Mouse (Mus musculus): ENCODE measurements around the gene Nr3c2. TPM values are rescaled to one million over a fixed set of nuclear protein-coding genes. Genes with fewer than 3 reads are reported as not detected.

Gene Nr3c2
- polyA plus RNA-seq, 1 experiment from 2014 or later = 2.9 TPM

GRCm38 (mm10) chr8:77114769-77115168 is 215.5 kb downstream of the Nr3c2 start:
- Histone ChIP-seq H3K36me3 (ENCODE audit: control insufficient read depth, insufficient read depth, low read length) (no peaks in the 10 kb centered on the region), H3K27me3 (replicated peaks; ENCODE audit: control insufficient read depth, insufficient read depth, low read length) (no peaks in the 10 kb centered on the region), H3K4me3 (ENCODE audit: low read depth, low read length) (no peak overlapping the region), H3K4me2 (ENCODE audit: low read length) (no peak overlapping the region), H3K9me3 (ENCODE audit: control insufficient read depth, low read length) (no peaks in the 10 kb centered on the region), H3K9ac (ENCODE audit: low read length) (no peak overlapping the region), H3K4me1 (replicated peaks; ENCODE audit: control insufficient read depth, insufficient read depth, low read length) (no peaks in the 10 kb centered on the region), H3K27ac (ENCODE audit: low read depth) (no peak overlapping the region)
- 85% methylated on average over 10 of the region's 10 CpGs for WGBS
- ATAC-seq (replicated peaks; ENCODE audit: low FRiP score, low TSS enrichment, low read depth) (no peak), DNase-seq (ENCODE audit: low spot score) (no peak)

DNA sequence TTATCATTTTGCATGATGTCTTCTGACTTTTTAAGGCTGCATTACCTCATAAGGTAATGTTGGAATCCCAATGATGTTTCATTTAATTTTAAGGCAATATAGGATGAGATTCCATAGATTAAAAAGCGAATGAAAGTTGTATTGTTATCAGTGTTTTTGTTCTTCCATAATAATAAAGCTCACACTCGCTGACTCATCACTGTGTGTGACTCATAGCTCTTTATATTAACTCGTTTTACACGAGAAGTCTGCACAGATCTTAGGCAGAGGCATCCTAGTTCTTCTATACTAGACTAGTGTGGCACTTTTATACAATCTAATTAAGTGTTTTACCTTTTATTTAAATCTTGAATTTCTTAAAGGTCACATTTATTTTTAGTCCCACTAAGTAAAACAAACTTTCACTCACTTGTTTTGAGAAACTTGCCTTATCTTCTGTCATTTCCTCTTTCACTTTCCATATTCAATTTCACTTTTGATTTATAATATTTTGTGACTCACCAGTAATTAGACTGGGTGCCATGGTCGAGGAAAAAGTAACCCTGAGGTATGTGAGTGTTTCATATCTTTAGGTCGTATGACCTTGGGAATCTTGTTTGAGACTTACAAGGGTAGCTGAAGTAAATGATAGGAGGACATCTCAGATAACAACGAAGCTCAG is 217.3 kb downstream of the Nr3c2 start:
- H3K9me3 ChIP-seq (ENCODE audit: control insufficient read depth, low read length) = no peaks in the 10 kb centered on the region

DNA sequence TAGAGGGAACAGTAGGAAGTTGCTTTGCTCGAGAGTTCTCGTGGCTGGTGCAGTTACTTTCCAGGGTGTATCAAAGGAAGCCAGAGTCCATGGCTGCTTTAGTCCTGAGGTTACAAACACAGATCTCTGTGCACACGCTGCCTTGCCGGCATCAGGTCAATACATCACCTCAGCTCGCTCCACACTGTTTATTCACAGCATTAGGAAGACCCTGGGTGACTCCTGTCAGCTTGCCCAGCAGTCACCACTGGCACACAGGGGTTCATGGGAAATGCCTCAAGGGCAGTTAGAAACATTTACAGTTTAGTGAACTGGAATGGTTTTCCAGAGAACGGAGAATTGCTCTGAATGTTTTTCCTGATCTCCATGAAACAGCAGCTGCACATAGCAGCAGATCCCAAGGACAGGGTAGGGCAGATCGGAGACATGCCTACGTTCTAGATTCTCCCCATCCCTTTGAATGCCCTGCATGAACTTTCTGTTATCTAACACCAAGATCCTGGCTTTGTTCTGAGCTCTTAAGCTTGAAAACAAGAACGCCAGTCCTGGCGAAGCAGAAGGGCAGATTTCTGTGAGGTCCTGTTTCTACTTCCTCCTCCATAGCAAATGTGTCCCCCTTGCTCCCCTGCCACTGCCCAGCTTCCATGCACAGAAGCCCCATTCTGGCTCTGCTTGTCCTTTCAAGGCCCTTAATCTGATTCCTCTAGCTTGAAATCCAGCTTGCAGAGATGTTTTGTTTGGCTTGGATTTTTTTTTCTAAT is 221.7 kb downstream of the Nr3c2 start:
- Histone ChIP-seq H3K4me2 (ENCODE audit: low read length) (no peak overlapping the region), H3K9ac (ENCODE audit: low read length) (no peak overlapping the region), H3K36me3 (ENCODE audit: control insufficient read depth, insufficient read depth, low read length) (no peaks in the 10 kb centered on the region), H3K4me3 (ENCODE audit: low read depth, low read length) (no peak overlapping the region), H3K27me3 (replicated peaks; ENCODE audit: control insufficient read depth, insufficient read depth, low read length) (no peaks in the 10 kb centered on the region), H3K9me3 (ENCODE audit: control insufficient read depth, low read length) (no peaks in the 10 kb centered on the region), H3K27ac (ENCODE audit: low read depth) (no peak overlapping the region), H3K4me1 (replicated peaks; ENCODE audit: control insufficient read depth, insufficient read depth, low read length) (0 out of 2 replicates have a peak, but pooled peaks cover 3% of the 10 kb centered on the region)
- 41% methylated on average over 10 of the region's 10 CpGs for WGBS
- ATAC-seq (replicated peaks; ENCODE audit: low FRiP score, low TSS enrichment, low read depth) = no peak
- no peak for DNase-seq (ENCODE audit: low spot score)

More for the DNA sequence above, 217.3 kb downstream of the Nr3c2 start:
- no peak overlapping the region for H3K4me2 ChIP-seq (ENCODE audit: low read length)
- DNase-seq (ENCODE audit: low spot score) = no peak
- H3K27me3 ChIP-seq (replicated peaks; ENCODE audit: control insufficient read depth, insufficient read depth, low read length) = no peaks in the 10 kb centered on the region
- H3K4me1 ChIP-seq (replicated peaks; ENCODE audit: control insufficient read depth, insufficient read depth, low read length) = 0 out of 2 replicates have a peak, but pooled peaks cover 3% of the 10 kb centered on the region
- WGBS = 67% methylated on average over 7 of the region's 7 CpGs
- H3K4me3 ChIP-seq (ENCODE audit: low read depth, low read length) = no peak overlapping the region
- no peak overlapping the region for H3K9ac ChIP-seq (ENCODE audit: low read length)
- no peak overlapping the region for H3K27ac ChIP-seq (ENCODE audit: low read depth)
- ATAC-seq (replicated peaks; ENCODE audit: low FRiP score, low TSS enrichment, low read depth) = no peak
- H3K36me3 ChIP-seq (ENCODE audit: control insufficient read depth, insufficient read depth, low read length) = no peaks in the 10 kb centered on the region

DNA sequence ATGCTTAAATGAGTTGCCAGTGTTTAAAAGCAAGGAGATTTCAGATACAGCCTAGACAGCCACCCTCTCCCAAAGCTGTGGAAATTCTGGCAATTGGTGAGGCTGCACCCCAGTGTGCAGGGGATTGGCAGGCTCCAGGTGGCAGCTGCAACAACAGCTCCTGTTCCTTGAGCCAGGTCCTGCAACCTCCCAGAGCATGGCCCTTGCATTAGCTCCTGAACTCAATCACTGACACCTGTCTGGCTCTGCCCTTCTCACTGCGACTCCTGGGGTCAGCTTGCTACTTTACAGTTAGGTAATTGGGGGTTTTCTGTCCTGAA is 222.3 kb downstream of the Nr3c2 start:
- Histone ChIP-seq H3K27ac (ENCODE audit: low read depth) (no peak overlapping the region), H3K4me2 (ENCODE audit: low read length) (no peak overlapping the region), H3K4me3 (ENCODE audit: low read depth, low read length) (no peak overlapping the region), H3K9me3 (ENCODE audit: control insufficient read depth, low read length) (no peaks in the 10 kb centered on the region), H3K36me3 (ENCODE audit: control insufficient read depth, insufficient read depth, low read length) (no peaks in the 10 kb centered on the region), H3K9ac (ENCODE audit: low read length) (no peak overlapping the region), H3K27me3 (replicated peaks; ENCODE audit: control insufficient read depth, insufficient read depth, low read length) (no peaks in the 10 kb centered on the region), H3K4me1 (replicated peaks; ENCODE audit: control insufficient read depth, insufficient read depth, low read length) (0 out of 2 replicates have a peak, but pooled peaks cover 3% of the 10 kb centered on the region)
- no peak for ATAC-seq (replicated peaks; ENCODE audit: low FRiP score, low TSS enrichment, low read depth)
- DNase-seq (ENCODE audit: low spot score) = no peak
- 56% methylated on average over 1 of the region's 1 CpGs for WGBS

GRCm38 (mm10) chr8:77122300-77122699 is 223.1 kb downstream of the Nr3c2 start:
- H3K4me2 ChIP-seq (ENCODE audit: low read length) = no peak overlapping the region
- ATAC-seq (replicated peaks; ENCODE audit: low FRiP score, low TSS enrichment, low read depth) (no peak), DNase-seq (ENCODE audit: low spot score) (no peak)
- no peaks in the 10 kb centered on the region for H3K9me3 ChIP-seq (ENCODE audit: control insufficient read depth, low read length)
- no peak overlapping the region for H3K4me3 ChIP-seq (ENCODE audit: low read depth, low read length)
- no peaks in the 10 kb centered on the region for H3K27me3 ChIP-seq (replicated peaks; ENCODE audit: control insufficient read depth, insufficient read depth, low read length)
- H3K36me3 ChIP-seq (ENCODE audit: control insufficient read depth, insufficient read depth, low read length) = no peaks in the 10 kb centered on the region
- WGBS = 64% methylated on average over 5 of the region's 5 CpGs
- 0 out of 2 replicates have a peak, but pooled peaks cover 3% of the 10 kb centered on the region for H3K4me1 ChIP-seq (replicated peaks; ENCODE audit: control insufficient read depth, insufficient read depth, low read length)
- no peak overlapping the region for H3K27ac ChIP-seq (ENCODE audit: low read depth)
- no peak overlapping the region for H3K9ac ChIP-seq (ENCODE audit: low read length)

- no peak overlapping the region for H3K9ac ChIP-seq (ENCODE audit: low read length)
- H3K9me3 ChIP-seq (ENCODE audit: control insufficient read depth, low read length) = no peaks in the 10 kb centered on the region
- H3K4me2 ChIP-seq (ENCODE audit: low read length) = no peak overlapping the region
- WGBS = 89% methylated on average over 7 of the region's 7 CpGs
- no peaks in the 10 kb centered on the region for H3K27me3 ChIP-seq (replicated peaks; ENCODE audit: control insufficient read depth, insufficient read depth, low read length)
- no peaks in the 10 kb centered on the region for H3K36me3 ChIP-seq (ENCODE audit: control insufficient read depth, insufficient read depth, low read length)
- H3K4me1 ChIP-seq (replicated peaks; ENCODE audit: control insufficient read depth, insufficient read depth, low read length) = 0 out of 2 replicates have a peak, but pooled peaks cover 2% of the 10 kb centered on the region
- ATAC-seq (replicated peaks; ENCODE audit: low FRiP score, low TSS enrichment, low read depth) (no peak), DNase-seq (ENCODE audit: low spot score) (no peak)
- H3K27ac ChIP-seq (ENCODE audit: low read depth) = no peak overlapping the region
- H3K4me3 ChIP-seq (ENCODE audit: low read depth, low read length) = no peak overlapping the region
Observed at GRCm38 (mm10) chr8:77125777-77126176, 226.5 kb downstream of the Nr3c2 start.

DNA sequence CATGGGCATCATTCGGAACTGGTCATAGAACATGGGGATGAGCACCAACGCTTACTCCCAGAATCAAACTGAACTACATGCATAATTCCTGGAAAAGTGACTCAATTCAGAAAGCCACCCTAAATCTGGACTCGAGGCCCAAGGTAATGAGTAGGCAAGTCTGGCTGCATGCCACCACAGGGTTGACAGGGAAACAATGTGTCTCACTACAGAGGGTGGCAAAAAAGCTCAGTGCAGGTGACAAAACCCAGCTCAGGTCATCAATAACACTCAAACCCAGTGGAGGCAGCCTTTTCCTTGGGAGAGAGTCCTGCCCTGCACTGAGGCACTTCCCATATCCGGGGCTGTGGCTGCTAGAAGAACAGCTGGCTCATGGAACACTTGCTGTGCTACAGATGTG is 228.8 kb downstream of the Nr3c2 start:
- Histone ChIP-seq H3K4me1 (replicated peaks; ENCODE audit: control insufficient read depth, insufficient read depth, low read length) (no peaks in the 10 kb centered on the region), H3K36me3 (ENCODE audit: control insufficient read depth, insufficient read depth, low read length) (no peaks in the 10 kb centered on the region), H3K9me3 (ENCODE audit: control insufficient read depth, low read length) (no peaks in the 10 kb centered on the region), H3K27me3 (replicated peaks; ENCODE audit: control insufficient read depth, insufficient read depth, low read length) (no peaks in the 10 kb centered on the region), H3K4me2 (ENCODE audit: low read length) (no peak overlapping the region), H3K4me3 (ENCODE audit: low read depth, low read length) (no peak overlapping the region), H3K27ac (ENCODE audit: low read depth) (no peak overlapping the region), H3K9ac (ENCODE audit: low read length) (no peak overlapping the region)
- WGBS = 80% methylated on average over 4 of the region's 4 CpGs
- no peak for DNase-seq (ENCODE audit: low spot score)
- no peak for ATAC-seq (replicated peaks; ENCODE audit: low FRiP score, low TSS enrichment, low read depth)

GRCm38 (mm10) chr8:77132903-77133637 is 233.8 kb downstream of the Nr3c2 start:
- Histone ChIP-seq H3K9ac (ENCODE audit: low read length) (no peak overlapping the region), H3K4me1 (replicated peaks; ENCODE audit: control insufficient read depth, insufficient read depth, low read length) (no peaks in the 10 kb centered on the region), H3K4me2 (ENCODE audit: low read length) (no peak overlapping the region), H3K9me3 (ENCODE audit: control insufficient read depth, low read length) (0 out of 2 replicates have a peak, but pooled peaks cover 2% of the 10 kb centered on the region), H3K36me3 (ENCODE audit: control insufficient read depth, insufficient read depth, low read length) (no peaks in the 10 kb centered on the region), H3K4me3 (ENCODE audit: low read depth, low read length) (no peak overlapping the region), H3K27ac (ENCODE audit: low read depth) (0 out of 2 replicates have a peak overlapping the region, but pooled peaks have one; percentile 36), H3K27me3 (replicated peaks; ENCODE audit: control insufficient read depth, insufficient read depth, low read length) (no peaks in the 10 kb centered on the region)
- peak; percentile 79; the same call in 1 of the 2 replicates for ATAC-seq (replicated peaks; ENCODE audit: low FRiP score, low TSS enrichment, low read depth)
- WGBS = 35% methylated on average over 11 of the region's 11 CpGs
- DNase-seq (ENCODE audit: low spot score) = peak; percentile 58
